Mouse (Mus musculus) forebrain, postnatal 0 days (tissue): ENCODE results near the gene Gm13539. TPM values are rescaled to one million over a fixed set of nuclear protein-coding genes. Genes with fewer than 3 reads are reported as not detected.
"Not testable (repeated sequence)": the region's sequence is repeated elsewhere in the genome, so short reads cannot be mapped to it uniquely, and the experiment has no call there.

Source experiments
- ATAC-seq: fragments of 200-750 bp; cut with Nextera tagmentation; 2 replicates; pipeline ENCODE4 v1.8.0; 2017; ENCODE audit warnings: mild to moderate bottlenecking, moderate library complexity
- DNase-seq: peaks from one replicate; pipeline ENCODE4 v3.0.0-alpha.2; 2015
- H3K27ac ChIP-seq: fragments of 300-500 bp; sonication (generic); 2 replicates; pipeline ENCODE4 v1.5.1; 2014; ENCODE audit warnings: low read depth, mild to moderate bottlenecking, antibody characterized with exemption, low read length, moderate library complexity, mixed read lengths
- H3K27me3 ChIP-seq: fragments of 300-500 bp; sonication (generic); 2 replicates; pipeline ENCODE4 v1.6.1; 2014; ENCODE audit warnings: mild to moderate bottlenecking, low read length, mixed read lengths; ENCODE audit not compliant: insufficient read depth
- H3K36me3 ChIP-seq: fragments of 300-500 bp; sonication (generic); 2 replicates; pipeline ENCODE4 v1.6.1; 2014; ENCODE audit warnings: mild to moderate bottlenecking, moderate library complexity; ENCODE audit not compliant: insufficient read depth
- H3K4me1 ChIP-seq: fragments of 300-500 bp; sonication (generic); 2 replicates; pipeline ENCODE4 v1.6.1; 2014; ENCODE audit warnings: antibody characterized with exemption; ENCODE audit not compliant: insufficient read depth
- H3K4me2 ChIP-seq: fragments of 300-500 bp; sonication (generic); 2 replicates; pipeline ENCODE4 v1.6.1; 2014; ENCODE audit warnings: low read depth, mild to moderate bottlenecking, moderate library complexity
- H3K4me3 ChIP-seq: fragments of 300-500 bp; sonication (generic); 2 replicates; pipeline ENCODE4 v1.5.1; 2014; ENCODE audit warnings: low read depth, low read length, mixed read lengths
- H3K9ac ChIP-seq: fragments of 300-500 bp; sonication (generic); 2 replicates; pipeline ENCODE4 v1.6.1; 2014; ENCODE audit warnings: mild to moderate bottlenecking
- H3K9me3 ChIP-seq: fragments of 300-500 bp; sonication (generic); 2 replicates; pipeline ENCODE4 v1.6.1; 2016; ENCODE audit warnings: low read length
- CTCF ChIP-seq: sonication (generic); IDR thresholded peaks from 2 replicates; pipeline ENCODE4 v1.5.1; 2016; ENCODE audit warnings: antibody characterized with exemption, control low read depth, low read depth
- WGBS: fragments of 180-500 bp; shearing (Covaris S2); extraction: QIAGEN DNeasy Blood & Tissue Kit; methylation state at CpG from one replicate; pipeline ENCODE4 v1.1.7; 2014; 5-methylcytosine and 5-hydroxymethylcytosine counted together
- polyA plus RNA-seq: library from polyadenylated mRNA; unstranded; fragments of >200 nt; fragmentation: Nextera tagmentation; extraction: Ambion mirVana; gene quantifications from 2 replicates; pipeline ENCODE4 v1.2.1, GENCODE M21; 2015
- total RNA-seq: library from RNA; depleted of rRNA; stranded (reverse); fragments of >200 nt; gene quantifications from 2 replicates; pipeline ENCODE4 v1.2.3, GENCODE M21; 2014

Gene Gm13539
- total and polyA plus RNA-seq, 2 experiments from 2014 or later, result not detected

- ATAC-seq (no peak), DNase-seq (no peak)
- Histone ChIP-seq H3K9me3 (no peaks in the 10 kb centered on the region), H3K4me1 (no peaks in the 10 kb centered on the region), H3K9ac (no peak overlapping the region), H3K36me3 (no peaks in the 10 kb centered on the region), H3K27me3 (no peaks in the 10 kb centered on the region), H3K4me2 (no peak overlapping the region), H3K27ac (no peak overlapping the region), H3K4me3 (no peak overlapping the region)
- 64% methylated on average over 5 of the region's 5 CpGs for WGBS
- no peak for TF ChIP-seq CTCF
Observed at GRCm38 (mm10) chr2:25785573-25786322, 3.7 kb downstream of the Gm13539 start.

- H3K36me3 ChIP-seq, result no peaks in the 10 kb centered on the region
- H3K27ac ChIP-seq, result no peak overlapping the region
- DNase-seq (no peak), ATAC-seq (no peak)
- TF ChIP-seq CTCF, result no peak
- no peaks in the 10 kb centered on the region for H3K9me3 ChIP-seq
- H3K9ac ChIP-seq, result no peak overlapping the region
- no peaks in the 10 kb centered on the region for H3K27me3 ChIP-seq
- no peak overlapping the region for H3K4me2 ChIP-seq
- no peak overlapping the region for H3K4me3 ChIP-seq
- no peaks in the 10 kb centered on the region for H3K4me1 ChIP-seq
- 90% methylated on average over 3 of the region's 3 CpGs for WGBS
Observed at GRCm38 (mm10) chr2:25789092-25789491, 7.0 kb downstream of the Gm13539 start.

- no peak for TF ChIP-seq CTCF
- DNase-seq (no peak), ATAC-seq (no peak)
- no peaks in the 10 kb centered on the region for H3K36me3 ChIP-seq
- no peak overlapping the region for H3K9ac ChIP-seq
- no peaks in the 10 kb centered on the region for H3K9me3 ChIP-seq
- H3K4me1 ChIP-seq, result no peaks in the 10 kb centered on the region
- H3K4me3 ChIP-seq, result no peak overlapping the region
- H3K27ac ChIP-seq, result no peak overlapping the region
- H3K4me2 ChIP-seq, result no peak overlapping the region
- H3K27me3 ChIP-seq, result no peaks in the 10 kb centered on the region
- 44% methylated on average over 2 of the region's 2 CpGs for WGBS
Observed at GRCm38 (mm10) chr2:25797635-25798034, 15.6 kb downstream of the Gm13539 start.

GRCm38 (mm10) chr2:25798065-25798464, 16.0 kb downstream of the Gm13539 start:
- no peak overlapping the region for H3K4me3 ChIP-seq
- TF ChIP-seq CTCF, result no peak
- no peaks in the 10 kb centered on the region for H3K27me3 ChIP-seq
- H3K9ac ChIP-seq, result no peak overlapping the region
- no peak for ATAC-seq
- H3K4me1 ChIP-seq, result no peaks in the 10 kb centered on the region
- DNase-seq, result no peak
- 37% methylated on average over 5 of the region's 5 CpGs for WGBS
- H3K27ac ChIP-seq, result no peak overlapping the region
- no peak overlapping the region for H3K4me2 ChIP-seq
- H3K9me3 ChIP-seq, result no peaks in the 10 kb centered on the region
- H3K36me3 ChIP-seq, result no peaks in the 10 kb centered on the region

- Histone ChIP-seq H3K27me3 (no peaks in the 10 kb centered on the region), H3K36me3 (no peaks in the 10 kb centered on the region), H3K27ac (no peak overlapping the region), H3K4me2 (no peak overlapping the region), H3K4me1 (no peaks in the 10 kb centered on the region), H3K9ac (no peak overlapping the region), H3K9me3 (no peaks in the 10 kb centered on the region), H3K4me3 (no peak overlapping the region)
- no peak for TF ChIP-seq CTCF
- ATAC-seq (no peak), DNase-seq (no peak)
- WGBS, result 65% methylated on average over 2 of the region's 2 CpGs
Observed at GRCm38 (mm10) chr2:25811711-25812110, 29.7 kb downstream of the Gm13539 start.

- Histone ChIP-seq H3K9ac (no peak overlapping the region), H3K4me1 (no peaks in the 10 kb centered on the region), H3K9me3 (no peaks in the 10 kb centered on the region), H3K4me2 (no peak overlapping the region), H3K27me3 (no peaks in the 10 kb centered on the region), H3K36me3 (no peaks in the 10 kb centered on the region), H3K4me3 (no peak overlapping the region), H3K27ac (no peak overlapping the region)
- no peak for DNase-seq
- no peak for TF ChIP-seq CTCF
- 82% methylated on average over 5 of the region's 5 CpGs for WGBS
- ATAC-seq, result no peak
Observed at GRCm38 (mm10) chr2:25813364-25813763, 31.3 kb downstream of the Gm13539 start.

- H3K9me3 ChIP-seq, H3K4me3 ChIP-seq, H3K36me3 ChIP-seq, DNase-seq, H3K4me1 ChIP-seq, H3K27me3 ChIP-seq, H3K4me2 ChIP-seq, ATAC-seq, H3K27ac ChIP-seq, H3K9ac ChIP-seq: not testable (repeated sequence)
- 76% methylated on average over 1 of the region's 1 CpGs for WGBS
Observed at GRCm38 (mm10) chr2:25815748-25816147, 33.7 kb downstream of the Gm13539 start, which contains the start of gene Glt6d1. Gene Glt6d1 (minus strand): TSS chr2:25815848.
